ENCODE assay signal across 13 mouse cellular contexts in the genomic region with DNA sequence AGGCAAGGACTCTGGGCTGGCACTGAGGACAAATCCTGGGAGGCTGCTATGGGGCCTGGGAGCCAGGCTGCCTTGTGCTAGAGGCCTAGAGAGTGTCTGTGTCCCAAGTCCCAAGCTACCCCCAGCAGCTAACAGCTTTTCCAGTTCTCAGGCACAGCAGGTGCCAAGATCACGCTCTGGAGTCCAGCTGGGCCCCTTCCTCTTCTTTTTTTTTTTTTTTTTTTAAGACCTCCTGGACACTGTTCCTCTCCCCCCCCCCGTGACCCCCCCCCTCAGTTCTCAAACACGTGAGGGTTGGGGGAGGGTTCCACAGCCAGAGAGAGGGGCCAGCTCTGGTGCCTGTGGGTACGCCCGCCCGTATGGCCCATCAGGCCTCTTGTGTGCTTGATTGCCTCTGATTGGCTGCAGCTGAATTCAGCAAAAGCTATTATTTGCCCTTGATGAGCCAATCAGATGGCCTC. TPM values are rescaled to one million over a fixed set of nuclear protein-coding genes. Genes with fewer than 3 reads are reported as not detected.
DNase-seq lines count a peak whose midpoint lies in the region; ATAC-seq lines count a peak whose summit lies in the region.
"Had no signal": no experiment of that assay in that cellular context is flagged by ENCODE, and none has a peak within 500 bp of the region (broad histone marks: within the 10 kb centered on the region; RNA-seq: fewer than 3 reads in every experiment).

No protein-coding gene starts in this region.

- H3K27ac ChIP-seq in forebrain, embryonic 10.5 days: peak overlapping the region; percentile 88
- H3K27ac ChIP-seq in hindbrain, embryonic 15.5 days (replicated peaks): peak overlapping the region; percentile 66
- peak overlapping the region; percentile 46; the same call in 1 of the 2 replicates for H3K27ac ChIP-seq in neural tube, embryonic 11.5 days (ENCODE audit: low read depth, low read length)
- H3K27ac ChIP-seq: embryonic facial prominence, embryonic 12.5 days; heart, embryonic 15.5 days; intestine, embryonic 15.5 days; stomach, embryonic 15.5 days had no signal

- H3K27me3 ChIP-seq in forebrain, embryonic 10.5 days (ENCODE audit: poor library complexity, severe bottlenecking): peaks cover 8% of the 10 kb centered on the region; the same call in 1 of the 2 replicates
- H3K27me3 ChIP-seq in hindbrain, embryonic 15.5 days: no peaks in the 10 kb centered on the region
- no peaks in the 10 kb centered on the region for H3K27me3 ChIP-seq in neural tube, embryonic 11.5 days (ENCODE audit: control insufficient read depth, insufficient read depth, low read length)
- H3K27me3 ChIP-seq: intestine, embryonic 15.5 days; stomach, embryonic 15.5 days had no signal

- ATAC-seq in hindbrain, embryonic 15.5 days (ENCODE audit: low FRiP score, low read depth): no peak
- ATAC-seq in neural tube, embryonic 11.5 days (ENCODE audit: insufficient read depth, low FRiP score, low TSS enrichment): peak; percentile 85
- ATAC-seq in erythroblast, adult 5-6 weeks (replicated peaks; ENCODE audit: low FRiP score, poor library complexity, severe bottlenecking): no peak
- no peak for ATAC-seq in megakaryocyte-erythroid progenitor cell, adult 5-6 weeks (replicated peaks; ENCODE audit: low FRiP score, low TSS enrichment, poor library complexity, severe bottlenecking)
- ATAC-seq: intestine, embryonic 15.5 days had no signal

- peak; percentile 37 for DNase-seq in brain, adult 2 months (ENCODE audit: low read depth, low spot score)
- peak; percentile 51 for DNase-seq in forebrain, embryonic 10.5 days (ENCODE audit: extremely low spot score, low spot score)
- DNase-seq in neural tube, embryonic 11.5 days (ENCODE audit: low spot score): peak; percentile 60
- no peak for DNase-seq in adrenal gland, adult 2 months
- DNase-seq: liver; lung, postnatal 10 days had no signal

- H3K9me3 ChIP-seq in forebrain, embryonic 10.5 days: no peaks in the 10 kb centered on the region; the same call in 1 of the 2 replicates
- no peaks in the 10 kb centered on the region for H3K9me3 ChIP-seq in hindbrain, embryonic 15.5 days
- no peaks in the 10 kb centered on the region for H3K9me3 ChIP-seq in neural tube, embryonic 11.5 days (ENCODE audit: control insufficient read depth, low read length)
- H3K9me3 ChIP-seq: embryonic facial prominence, embryonic 12.5 days; heart, embryonic 15.5 days; intestine, embryonic 15.5 days; stomach, embryonic 15.5 days had no signal

- WGBS in forebrain, embryonic 10.5 days: 4% methylated on average over 4 of the region's 6 CpGs
- WGBS in hindbrain, embryonic 15.5 days: 8% methylated on average over 4 of the region's 6 CpGs
- WGBS in neural tube, embryonic 11.5 days: 10% methylated on average over 4 of the region's 6 CpGs

- H3K9ac ChIP-seq in hindbrain, embryonic 15.5 days: no peak overlapping the region
- no peak overlapping the region for H3K9ac ChIP-seq in neural tube, embryonic 11.5 days (ENCODE audit: low read length)
- H3K9ac ChIP-seq: embryonic facial prominence, embryonic 12.5 days; heart, embryonic 15.5 days; intestine, embryonic 15.5 days; stomach, embryonic 15.5 days had no signal

- no peak overlapping the region for H3K4me2 ChIP-seq in hindbrain, embryonic 15.5 days
- H3K4me2 ChIP-seq in neural tube, embryonic 11.5 days (ENCODE audit: low read depth): no peak overlapping the region
- H3K4me2 ChIP-seq: embryonic facial prominence, embryonic 12.5 days; heart, embryonic 15.5 days; intestine, embryonic 15.5 days; stomach, embryonic 15.5 days had no signal

- peak overlapping the region; percentile 22; the same call in 1 of the 2 replicates for H3K4me3 ChIP-seq in forebrain, embryonic 10.5 days
- no peak overlapping the region for H3K4me3 ChIP-seq in hindbrain, embryonic 15.5 days
- H3K4me3 ChIP-seq in neural tube, embryonic 11.5 days (ENCODE audit: low read depth, low read length): no peak overlapping the region
- H3K4me3 ChIP-seq: embryonic facial prominence, embryonic 12.5 days; heart, embryonic 15.5 days; intestine, embryonic 15.5 days; stomach, embryonic 15.5 days had no signal

- no peaks in the 10 kb centered on the region for H3K36me3 ChIP-seq in forebrain, embryonic 10.5 days (replicated peaks)
- no peaks in the 10 kb centered on the region for H3K36me3 ChIP-seq in hindbrain, embryonic 15.5 days
- no peaks in the 10 kb centered on the region for H3K36me3 ChIP-seq in neural tube, embryonic 11.5 days (ENCODE audit: control insufficient read depth, insufficient read depth, low read length)
- H3K36me3 ChIP-seq: embryonic facial prominence, embryonic 12.5 days; heart, embryonic 15.5 days; intestine, embryonic 15.5 days; stomach, embryonic 15.5 days had no signal

- H3K4me1 ChIP-seq in forebrain, embryonic 10.5 days: peaks cover 62% of the 10 kb centered on the region
- peaks cover 51% of the 10 kb centered on the region for H3K4me1 ChIP-seq in hindbrain, embryonic 15.5 days (replicated peaks)
- peaks cover 8% of the 10 kb centered on the region for H3K4me1 ChIP-seq in neural tube, embryonic 11.5 days (ENCODE audit: control insufficient read depth, insufficient read depth, low read length)
- H3K4me1 ChIP-seq: intestine, embryonic 15.5 days had no signal

RNA-seq across cellular contexts. Expression of a gene that starts 45.6 kb away (rescaled TPM):
- 1.0 and 1.2 TPM in 2 replicates for polyA plus RNA-seq in forebrain, embryonic 10.5 days (2016; fragmentation: Nextera tagmentation; extraction: Ambion mirVana)
- polyA plus RNA-seq in hindbrain, embryonic 15.5 days (2015; fragmentation: Nextera tagmentation; extraction: Ambion mirVana): 7.7 and 10.7 TPM in 2 replicates
- 1.4 and 1.8 TPM in 2 replicates for polyA plus RNA-seq in neural tube, embryonic 11.5 days (2014; fragmentation: Nextera tagmentation; extraction: Ambion mirVana)
- 0.63 TPM in 1 of 2 replicates, not detected in the other for total RNA-seq in erythroblast, adult 5-6 weeks (2015; ENCODE audit: low replicate concordance)
- not detected in 2 replicates for total RNA-seq in erythroblast, adult 5-6 weeks (2017; ENCODE audit: low replicate concordance)
- total RNA-seq in megakaryocyte-erythroid progenitor cell, adult 5-6 weeks (2014; fragmentation: Nextera tagmentation): 0.10 TPM in 1 of 2 replicates, not detected in the other
- not detected in 2 replicates for total RNA-seq in megakaryocyte-erythroid progenitor cell, adult 5-6 weeks (2017)
- total RNA-seq in adrenal gland, adult 2 months (2021): 1 to 10 TPM; 6.9 to 7.1 TPM
- 12.1 and 14.7 TPM in 2 replicates for polyA plus RNA-seq in adrenal gland, adult 2 months (2012; rRNA removed)
